Mouse (Mus musculus): ENCODE measurements at regions not wholly inside any gene's neighbourhood (a gene's known extent, or its start where the extent isn't known, plus 50 kb on each side); places are given as distances from the start of the nearest gene placed in this dataset.

DNA sequence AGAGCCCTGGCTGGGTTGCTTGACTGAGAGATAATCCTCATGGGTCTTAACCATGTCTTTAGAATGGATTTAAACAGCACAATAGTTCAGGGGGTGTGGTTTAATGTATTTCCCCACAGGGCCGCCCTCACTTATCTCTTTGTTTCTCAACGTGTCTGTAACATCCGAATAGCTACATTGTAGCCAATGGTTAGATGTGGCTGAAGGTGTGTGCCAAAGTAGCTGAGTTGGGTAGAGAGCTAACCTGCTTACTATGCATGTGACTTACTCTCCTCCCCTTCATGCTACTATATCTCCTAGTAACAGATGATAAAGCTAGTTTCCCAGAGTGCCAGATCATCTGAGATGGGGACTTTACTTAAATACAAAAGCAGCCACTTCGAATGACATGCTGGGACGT lies 213.2 kb upstream of the Prok2 start:
- DNase-seq (ENCODE audit: low spot score in 2 of 2): no peak

DNA sequence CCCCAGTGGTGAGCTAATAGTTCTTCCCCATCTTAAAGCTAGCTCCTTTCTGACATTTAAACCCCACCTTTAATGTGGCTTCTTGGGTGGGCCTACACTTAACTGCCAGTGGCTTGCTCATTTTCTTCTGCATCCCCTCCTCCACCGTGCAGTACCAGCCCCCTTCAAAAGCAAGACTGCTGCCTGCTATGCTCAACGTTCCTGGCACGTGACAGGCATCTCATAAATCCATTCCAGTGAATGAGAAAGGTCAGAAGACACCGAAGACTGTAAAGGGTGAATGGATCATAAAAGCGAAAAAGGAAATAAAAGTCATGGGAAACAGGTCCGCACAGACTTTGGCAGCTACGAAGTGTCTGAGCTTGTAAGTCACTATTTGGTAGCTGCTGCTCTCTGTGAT lies 212.8 kb upstream of the Prok2 start:
- no peak for DNase-seq (ENCODE audit: low spot score in 2 of 2)

DNA sequence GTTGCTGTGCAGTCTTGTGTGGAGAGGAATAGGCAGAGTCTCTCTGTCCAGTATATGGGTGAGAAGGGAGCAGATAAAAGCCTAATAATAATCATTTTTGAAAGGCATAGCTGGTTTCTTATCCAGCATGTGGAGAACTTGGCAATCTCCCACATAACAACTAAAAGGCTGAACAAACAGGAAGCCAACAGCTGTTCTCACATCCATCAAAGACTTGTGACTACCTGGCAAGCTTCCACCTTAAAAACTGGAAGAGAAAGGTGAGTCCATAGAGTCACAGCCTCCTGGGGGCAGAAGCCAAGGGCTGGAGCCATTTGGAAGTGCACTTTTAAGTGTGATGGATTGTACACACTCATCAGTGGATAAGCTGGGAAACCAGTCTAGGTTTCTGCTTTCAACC lies 210.5 kb upstream of the Prok2 start:
- no peak for DNase-seq (ENCODE audit: low spot score in 2 of 2)

DNA sequence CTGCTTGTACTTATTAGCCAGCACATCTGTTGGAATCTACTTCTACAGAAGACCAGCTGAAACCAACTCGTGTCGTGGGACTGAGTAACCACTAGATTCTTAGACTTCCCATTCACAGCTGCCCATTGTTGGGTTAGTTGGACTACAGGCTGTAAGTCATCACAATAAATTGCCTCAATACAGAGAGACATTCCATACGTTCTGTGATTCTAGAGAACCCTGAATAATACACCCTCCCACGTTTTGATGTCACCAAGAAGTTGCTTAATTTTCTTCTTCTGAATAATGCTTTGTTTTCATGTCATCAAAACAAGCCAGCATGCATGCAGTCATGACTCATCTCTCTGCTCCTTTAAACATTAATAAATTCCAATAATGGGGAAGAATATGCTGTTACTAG lies 209.2 kb upstream of the Prok2 start:
- DNase-seq (ENCODE audit: low spot score in 2 of 2): no peak

DNA sequence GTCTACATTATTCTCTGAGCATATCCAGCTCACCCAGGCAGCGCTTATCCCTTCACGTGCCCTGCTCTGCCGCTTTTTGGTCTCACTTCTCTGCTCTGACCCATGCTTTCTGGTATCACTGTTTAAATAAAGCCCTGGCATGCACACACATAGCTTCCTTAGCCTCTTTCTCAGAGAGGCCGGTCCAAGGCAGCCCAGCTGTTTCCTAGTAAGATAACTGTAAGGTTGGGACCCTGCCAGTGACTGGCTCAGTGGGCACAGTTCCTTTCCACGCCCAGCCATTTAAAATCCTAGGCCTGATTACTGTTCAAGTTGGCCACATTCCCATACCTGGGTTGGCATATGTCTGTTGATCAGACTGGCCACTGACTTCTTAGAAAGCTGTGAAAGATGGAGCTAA lies 208.2 kb upstream of the Prok2 start:
- no peak for DNase-seq (ENCODE audit: low spot score in 2 of 2)

DNA sequence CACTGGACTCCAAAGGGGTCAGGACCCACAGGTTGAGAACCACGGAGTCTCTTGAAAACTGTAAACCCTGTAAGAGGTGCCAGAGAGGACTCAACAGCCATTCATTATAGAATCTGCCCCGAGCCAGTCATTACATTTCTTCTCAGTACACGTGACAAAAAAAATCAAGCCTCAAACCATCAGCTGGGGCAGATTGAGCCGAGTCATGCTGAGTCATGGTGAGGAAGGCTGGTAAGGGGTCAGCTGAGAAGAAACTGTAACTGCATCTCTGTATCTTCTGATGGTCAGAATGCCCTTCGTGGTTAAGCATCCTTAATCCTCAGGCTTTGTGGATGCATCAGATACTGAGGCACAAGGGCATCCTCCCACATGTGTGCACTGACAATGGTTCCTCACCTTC lies 207.2 kb upstream of the Prok2 start:
- no peak for DNase-seq (ENCODE audit: low spot score in 2 of 2)

DNA sequence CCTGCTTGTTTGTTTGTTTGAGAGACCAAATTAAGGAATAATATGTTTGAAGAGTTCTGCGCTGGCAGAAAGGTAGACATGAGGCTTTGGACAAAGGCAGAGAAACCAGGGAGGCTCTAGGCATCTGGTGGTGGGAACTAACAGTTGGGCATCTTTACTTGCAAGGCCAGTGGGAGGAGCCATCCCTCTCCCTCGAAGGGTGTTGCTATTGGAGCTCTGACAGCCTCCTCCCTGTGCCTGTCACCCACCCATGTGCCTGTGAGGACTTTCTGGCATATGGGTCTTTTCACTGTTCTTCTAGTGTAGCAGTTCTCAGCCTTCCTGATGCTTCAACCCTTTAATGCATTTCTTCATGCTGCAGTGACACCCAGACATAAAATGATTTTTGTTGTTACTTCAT lies 206.7 kb upstream of the Prok2 start:
- DNase-seq (ENCODE audit: low spot score in 2 of 2): no peak

DNA sequence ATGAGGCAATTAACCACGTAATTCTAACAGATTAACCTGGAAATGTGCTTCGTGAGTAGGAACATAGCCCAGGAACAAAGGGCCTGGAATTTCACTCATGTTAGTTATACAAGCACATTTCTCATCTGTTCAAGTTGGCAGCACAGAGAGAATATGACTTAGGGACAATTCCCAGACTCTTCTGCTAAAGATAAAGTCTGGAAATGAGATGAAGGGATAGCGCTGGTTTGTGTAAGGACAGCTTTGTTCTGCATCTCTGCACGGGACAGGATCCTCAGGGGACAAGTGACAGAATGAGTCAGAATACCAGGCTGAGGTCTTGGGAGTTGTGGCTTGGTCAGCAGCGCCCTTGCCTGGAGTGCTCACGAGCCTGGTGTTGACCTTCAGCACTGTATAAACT lies 206.2 kb upstream of the Prok2 start:
- DNase-seq (ENCODE audit: low spot score in 2 of 2): no peak

DNA sequence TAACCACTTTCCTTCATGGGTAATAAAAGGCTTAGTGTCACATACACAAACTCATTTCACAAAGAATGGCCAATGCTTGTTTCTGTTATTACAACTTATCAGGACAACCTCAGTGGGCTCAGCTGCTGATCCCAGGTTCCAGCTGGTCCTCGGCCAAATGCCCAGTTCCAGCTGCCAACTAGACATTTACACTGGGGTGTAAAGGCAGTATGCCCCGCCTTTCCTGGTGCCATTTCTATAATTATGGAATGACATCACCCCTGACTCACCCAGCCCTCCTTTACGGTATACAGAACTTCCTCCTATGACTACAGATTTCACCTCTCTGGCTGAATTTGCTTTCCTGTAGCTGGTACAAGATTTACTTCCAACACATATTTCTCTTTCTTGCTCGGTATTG lies 205.4 kb upstream of the Prok2 start:
- no peak for DNase-seq (ENCODE audit: low spot score in 2 of 2)

DNA sequence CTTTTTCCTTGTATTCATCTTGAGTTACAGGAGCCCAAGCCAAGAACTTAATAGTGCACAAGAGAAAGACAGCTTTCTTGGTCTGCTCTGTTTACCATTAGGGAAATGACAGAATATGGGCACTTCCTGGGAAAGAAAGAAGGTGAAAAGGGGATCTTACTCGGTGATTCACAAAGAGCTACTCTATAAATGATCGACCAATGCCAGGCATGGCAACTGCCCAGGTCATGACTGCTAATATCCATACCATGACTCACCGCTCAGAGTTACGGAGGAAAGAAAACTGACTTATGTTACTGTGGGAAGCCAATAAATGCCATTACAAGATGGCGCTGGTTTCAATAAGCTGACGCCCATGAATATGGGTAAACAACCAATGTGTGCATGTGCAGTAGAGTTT lies 204.1 kb upstream of the Prok2 start:
- DNase-seq (ENCODE audit: low spot score in 2 of 2): no peak

DNA sequence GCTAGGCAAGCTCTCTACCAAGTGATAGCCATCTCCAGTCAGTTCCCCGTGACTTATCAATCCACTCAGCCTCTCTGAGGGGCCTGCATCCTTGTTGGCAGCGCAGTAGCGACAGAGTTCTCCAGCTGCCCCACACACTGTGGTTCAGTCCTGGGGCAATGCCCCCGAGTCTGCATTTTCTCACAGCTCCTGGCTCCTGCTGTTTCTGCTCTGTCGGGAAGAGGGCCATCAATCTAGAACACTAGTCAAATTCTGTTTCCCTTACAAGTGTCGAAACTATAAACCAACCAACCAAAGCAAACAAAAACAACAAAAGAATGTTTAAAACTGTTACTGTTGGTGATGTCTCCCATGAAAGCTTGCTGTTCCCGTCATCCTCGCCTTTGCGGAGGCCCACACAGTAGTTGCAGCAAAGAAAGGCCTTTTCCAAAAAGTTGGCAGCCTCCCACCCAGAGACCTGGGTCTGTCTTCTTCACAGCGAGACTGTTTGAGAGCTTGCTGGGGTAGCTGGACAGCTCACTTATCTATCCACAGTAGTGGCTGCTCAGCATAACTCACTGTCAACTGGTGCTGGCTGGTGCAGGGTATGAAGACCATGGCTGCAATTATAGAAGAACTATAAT lies 201.9 kb upstream of the Prok2 start:
- DNase-seq (ENCODE audit: low spot score in 2 of 2): no peak

DNA sequence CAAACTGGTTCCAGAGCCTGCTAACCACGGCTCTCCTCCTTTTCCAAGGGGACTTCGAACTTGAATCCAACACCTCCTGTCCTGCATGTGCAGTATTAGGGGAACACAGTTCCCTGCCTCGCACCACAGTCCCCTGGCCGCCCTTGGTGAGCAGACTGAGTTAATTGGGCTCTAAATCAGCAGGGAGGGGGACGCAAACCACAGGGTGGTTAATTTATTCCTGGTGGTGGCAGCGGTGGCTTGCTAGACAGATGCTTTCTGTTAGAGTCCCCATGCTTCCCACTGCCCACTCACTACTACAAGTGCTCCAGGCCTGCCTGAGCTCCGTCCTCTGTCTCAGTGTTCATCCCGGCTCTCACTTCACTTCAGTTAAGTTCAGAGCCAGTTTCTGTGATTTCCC lies 198.0 kb upstream of the Prok2 start:
- no peak for DNase-seq (ENCODE audit: low spot score in 2 of 2)

DNA sequence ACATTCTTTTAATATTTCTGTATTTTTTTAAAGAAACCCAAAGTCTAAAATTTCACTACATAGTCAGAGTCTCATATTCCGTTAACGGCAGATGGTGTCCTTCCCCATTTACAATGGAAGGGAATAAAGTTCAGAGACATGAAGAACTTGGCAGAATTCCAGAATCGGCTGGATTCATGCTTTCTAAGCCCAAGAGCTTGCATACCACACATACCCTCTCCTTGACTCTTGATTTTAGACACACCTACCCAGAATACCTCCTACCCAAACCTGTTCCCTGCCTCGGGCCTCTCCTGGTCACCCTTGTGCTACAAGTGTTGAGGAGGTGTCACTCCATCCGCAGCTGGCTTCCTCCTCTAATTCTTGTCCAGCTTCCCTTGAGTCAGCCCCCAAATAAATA lies 195.8 kb upstream of the Prok2 start:
- no peak for DNase-seq (ENCODE audit: low spot score in 2 of 2)

DNA sequence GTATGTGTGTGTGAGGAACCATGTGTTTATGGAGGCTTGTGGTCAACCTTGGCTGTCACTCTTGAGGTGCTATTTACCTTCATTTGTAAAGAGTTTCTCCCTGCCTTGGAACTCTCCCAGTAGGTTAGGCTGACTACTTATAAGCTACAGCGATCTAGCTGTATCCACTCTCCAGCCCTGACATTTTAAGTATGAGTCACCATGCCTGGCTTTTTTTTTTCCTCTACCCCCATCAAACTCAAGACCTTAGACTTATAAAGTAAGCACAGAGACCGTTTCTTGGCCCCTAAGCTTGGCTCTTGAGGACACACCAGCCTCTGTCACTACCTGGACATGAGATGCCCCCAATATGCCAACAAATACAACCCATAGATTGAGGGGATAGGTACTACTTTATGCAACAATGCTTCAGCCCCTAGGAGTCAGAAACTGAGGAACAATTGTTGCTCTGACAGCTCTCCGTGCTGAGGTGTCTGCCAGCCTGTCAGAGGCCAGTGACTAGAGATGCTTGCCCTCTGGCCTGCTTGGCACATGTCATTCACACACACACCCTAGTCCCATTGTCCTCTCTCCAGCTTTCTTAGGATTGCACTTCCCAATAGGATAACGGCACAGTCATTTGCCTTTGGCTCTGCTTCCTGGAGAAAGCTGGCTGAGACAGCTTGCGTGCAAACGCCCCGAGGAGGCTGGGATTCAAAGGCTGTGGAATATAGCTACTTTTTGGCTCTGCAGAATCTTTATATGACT lies 193.8 kb upstream of the Prok2 start:
- no peak for DNase-seq (ENCODE audit: low spot score in 2 of 2)

DNA sequence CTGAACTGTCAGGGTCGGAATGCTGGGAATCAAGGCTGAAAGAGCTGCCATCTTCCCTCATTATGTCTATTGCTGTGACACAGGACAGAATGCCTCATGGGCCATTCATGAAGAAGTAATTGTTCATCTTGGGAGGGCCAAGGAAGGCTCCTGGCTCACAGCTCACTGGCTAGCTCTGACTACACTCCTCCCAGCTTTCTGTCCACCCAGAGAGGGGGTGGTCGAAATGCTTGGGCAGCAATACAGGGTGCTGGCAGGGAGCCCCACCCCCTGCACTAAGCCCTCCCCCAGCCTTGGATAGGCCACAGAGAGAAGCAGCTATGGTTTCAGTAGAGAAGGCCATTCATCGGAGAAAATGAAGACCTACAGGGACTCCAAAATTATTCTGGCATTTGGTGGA lies 192.2 kb upstream of the Prok2 start:
- no peak for DNase-seq (ENCODE audit: low spot score in 2 of 2)

DNA sequence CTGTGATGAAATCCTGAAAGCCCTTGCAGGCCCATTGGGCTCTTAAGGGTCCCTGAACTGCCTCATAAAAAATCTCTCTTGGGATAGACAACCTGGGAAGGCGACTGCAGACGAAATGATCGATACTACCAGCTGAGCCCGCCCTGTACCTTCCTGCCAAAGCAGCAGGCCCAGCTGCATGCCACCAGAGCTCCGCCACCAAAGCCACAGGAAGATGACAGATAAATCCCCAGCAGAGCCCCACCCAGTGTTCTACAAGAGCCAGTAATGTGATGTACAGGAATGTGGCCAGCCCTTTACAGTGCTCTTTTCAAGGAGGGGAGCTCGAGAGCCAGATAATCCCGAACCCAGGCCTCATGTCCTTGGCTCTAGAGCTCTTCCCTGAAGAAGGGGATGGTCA lies 183.7 kb upstream of the Prok2 start:
- no peak for DNase-seq (ENCODE audit: low spot score in 2 of 2)

DNA sequence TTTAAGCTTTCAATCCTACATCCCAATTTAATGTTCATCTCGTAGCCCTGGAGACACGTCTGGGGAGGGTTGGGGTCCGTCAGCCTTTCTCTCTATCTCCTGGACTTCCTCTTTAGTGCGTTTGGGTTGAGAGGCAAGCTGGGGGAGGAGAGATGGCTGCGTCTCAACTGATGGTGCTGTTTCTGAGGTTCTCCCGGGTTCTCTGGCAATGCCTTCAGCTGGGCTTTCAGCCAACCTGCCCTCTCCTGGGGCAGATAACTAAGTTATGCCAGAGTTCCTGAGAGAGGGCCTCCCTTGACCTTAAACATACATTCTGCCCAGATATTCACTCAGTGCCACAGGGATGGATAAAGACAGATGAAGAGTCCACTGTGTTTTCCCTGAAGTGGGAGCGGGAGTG lies 183.3 kb upstream of the Prok2 start:
- DNase-seq (ENCODE audit: low spot score in 2 of 2): no peak

DNA sequence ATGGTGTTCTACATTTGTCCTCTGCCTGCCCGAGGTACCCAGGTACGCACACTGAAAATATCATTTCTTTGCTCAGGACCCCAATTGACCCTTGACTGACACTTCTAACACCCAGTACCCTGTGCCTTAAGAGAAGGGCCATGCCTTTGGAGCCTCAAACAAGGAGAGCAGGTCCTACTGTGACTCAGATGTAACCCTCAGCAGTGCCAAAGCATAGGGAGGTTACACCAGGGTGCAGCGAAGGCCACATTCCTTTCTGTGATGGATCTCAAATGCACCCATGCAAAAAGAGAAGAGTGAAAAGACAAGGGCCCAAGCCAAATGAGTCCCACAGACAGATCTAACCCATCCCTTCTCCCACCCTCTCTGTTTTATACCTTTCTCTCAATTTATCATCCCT lies 181.9 kb upstream of the Prok2 start:
- no peak for DNase-seq (ENCODE audit: low spot score in 2 of 2)

DNA sequence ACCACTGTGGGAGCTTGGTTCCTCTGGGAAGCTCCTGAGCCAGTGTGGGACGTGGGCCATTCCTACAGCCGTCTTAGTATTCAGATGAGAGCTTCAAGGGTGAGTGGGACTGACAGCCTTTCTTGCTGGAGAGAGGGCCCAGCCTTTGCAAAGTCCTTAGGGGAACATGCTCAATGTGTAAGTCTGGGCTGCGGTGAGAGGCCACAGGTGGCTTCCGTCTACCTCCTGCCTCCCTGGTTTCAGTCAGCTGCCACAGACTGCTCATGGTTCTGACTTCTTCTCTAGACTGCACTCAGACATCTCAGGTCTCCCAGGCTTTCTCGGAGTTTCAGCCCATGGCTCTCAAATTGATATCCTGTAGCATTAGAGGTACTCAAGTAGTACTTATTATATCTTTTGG lies 179.0 kb upstream of the Prok2 start:
- no peak for DNase-seq (ENCODE audit: low spot score in 2 of 2)

DNA sequence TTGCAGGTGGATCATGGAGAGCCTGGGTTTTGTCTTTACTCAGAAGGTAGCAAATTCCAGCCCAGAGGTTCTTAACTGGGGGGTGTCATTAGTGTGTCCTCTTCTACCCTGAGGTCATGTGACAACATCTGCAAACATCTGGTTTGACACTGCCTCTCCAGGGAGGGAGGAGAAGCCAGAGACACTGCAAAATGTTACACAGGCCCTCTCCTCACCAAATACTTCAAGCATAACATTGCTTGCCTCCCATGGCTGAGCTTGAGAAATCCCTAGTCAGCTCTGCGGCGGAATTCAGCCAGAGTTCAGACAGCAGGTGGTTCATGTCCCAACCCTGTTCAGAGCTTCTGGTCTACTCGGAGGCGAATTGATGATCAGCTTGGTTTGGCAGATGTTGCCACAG lies 178.4 kb upstream of the Prok2 start:
- no peak for DNase-seq (ENCODE audit: low spot score in 2 of 2)

DNA sequence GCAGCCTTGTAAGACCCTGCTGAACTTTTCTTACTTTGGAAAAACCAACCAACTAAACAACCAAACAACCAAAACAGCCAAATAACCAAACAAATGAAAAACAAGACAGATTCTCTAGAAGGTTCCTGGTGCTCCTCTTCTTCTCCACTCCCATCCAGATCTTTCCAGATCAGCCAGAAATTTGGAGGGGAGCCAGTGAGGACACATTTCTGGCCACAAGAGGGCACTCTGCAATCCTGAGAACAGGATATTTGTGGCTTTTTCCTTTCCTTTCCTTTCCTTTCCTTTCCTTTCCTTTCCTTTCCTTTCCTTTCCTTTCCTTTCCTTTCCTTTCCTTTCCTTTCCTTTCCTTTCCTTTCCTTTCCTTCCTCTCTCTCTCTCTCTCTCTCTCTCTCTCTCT lies 177.9 kb upstream of the Prok2 start:
- DNase-seq (ENCODE audit: low spot score in 2 of 2): peak; percentile 19 to 62

DNA sequence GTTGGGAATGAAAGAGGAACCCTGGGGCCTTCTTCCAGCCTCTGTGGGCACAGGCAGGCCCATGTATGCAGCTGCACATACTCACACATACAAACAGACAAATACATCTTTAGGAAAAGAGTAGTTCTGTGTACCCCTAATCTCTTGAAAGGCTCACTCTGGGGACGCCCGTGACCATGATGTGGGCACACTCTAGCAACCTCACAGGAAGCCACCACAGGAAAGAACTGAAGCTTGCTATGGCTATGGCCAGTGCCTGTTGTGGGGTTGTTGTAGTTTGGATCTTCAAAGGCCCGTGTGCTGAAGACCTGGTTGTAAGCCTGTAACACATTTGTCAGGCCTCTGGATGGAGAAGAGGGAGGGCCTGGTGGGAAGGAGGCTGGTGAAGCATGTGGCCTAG lies 175.4 kb upstream of the Prok2 start:
- DNase-seq (ENCODE audit: low spot score in 2 of 2): no peak

DNA sequence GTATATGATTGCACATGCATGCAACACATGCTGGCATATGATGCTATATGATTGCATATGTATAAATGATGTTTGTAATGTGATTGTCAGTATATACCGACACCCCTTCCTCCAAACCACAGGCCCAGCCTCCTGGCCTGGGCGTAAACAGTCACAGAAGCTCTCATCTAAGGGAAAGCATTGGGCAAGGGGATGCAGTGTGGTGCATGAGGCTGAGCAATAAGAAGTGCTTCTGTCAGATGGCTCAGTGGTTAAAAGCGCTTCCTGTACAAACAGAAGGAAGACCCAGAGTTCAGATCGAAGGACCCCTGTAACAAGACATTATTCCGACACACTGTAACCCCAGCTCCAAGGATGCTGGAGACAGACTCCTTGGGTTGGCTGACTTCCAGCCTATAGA lies 175.0 kb upstream of the Prok2 start:
- no peak for DNase-seq (ENCODE audit: low spot score in 2 of 2)

DNA sequence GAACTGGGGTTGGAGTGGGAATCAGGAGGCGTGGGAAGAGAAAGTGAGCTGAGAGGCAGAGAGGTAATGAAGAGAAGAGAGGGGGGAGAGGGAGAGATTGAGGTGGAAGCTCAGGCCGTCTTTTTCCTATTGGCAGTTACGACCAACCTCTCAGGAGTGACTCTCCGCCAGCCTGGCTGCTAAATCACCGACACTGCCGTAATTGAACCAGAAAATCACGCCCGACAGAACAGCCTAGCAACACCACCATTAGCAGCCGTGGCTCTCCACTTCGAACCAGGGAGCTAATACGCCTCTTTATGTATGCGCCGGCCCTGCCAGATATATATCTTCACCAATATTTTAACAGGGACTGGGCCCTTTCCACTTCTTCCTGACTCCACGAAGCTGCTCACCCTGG lies 173.5 kb upstream of the Prok2 start:
- DNase-seq (ENCODE audit: low spot score in 2 of 2): no peak

Measured in frontal cortex, postnatal 10 days (tissue).